Mouse (Mus musculus) olfactory bulb, adult 2 months (tissue): ENCODE results near the gene Slc35f6.

Experiments
- CTCF ChIP-seq: fragments of 200-500 bp; IDR thresholded peaks from 2 replicates; pipeline ENCODE4 v1.5.1; 2012; ENCODE audit warnings: low read depth, mild to moderate bottlenecking, low read length, moderate library complexity; ENCODE audit not compliant: insufficient read depth
- POLR2A ChIP-seq: fragments of 200-500 bp; IDR thresholded peaks from 2 replicates; pipeline ENCODE4 v1.6.1; 2012; ENCODE audit warnings: mild to moderate bottlenecking, low read depth, low read length, moderate library complexity; ENCODE audit not compliant: insufficient read depth

DNA sequence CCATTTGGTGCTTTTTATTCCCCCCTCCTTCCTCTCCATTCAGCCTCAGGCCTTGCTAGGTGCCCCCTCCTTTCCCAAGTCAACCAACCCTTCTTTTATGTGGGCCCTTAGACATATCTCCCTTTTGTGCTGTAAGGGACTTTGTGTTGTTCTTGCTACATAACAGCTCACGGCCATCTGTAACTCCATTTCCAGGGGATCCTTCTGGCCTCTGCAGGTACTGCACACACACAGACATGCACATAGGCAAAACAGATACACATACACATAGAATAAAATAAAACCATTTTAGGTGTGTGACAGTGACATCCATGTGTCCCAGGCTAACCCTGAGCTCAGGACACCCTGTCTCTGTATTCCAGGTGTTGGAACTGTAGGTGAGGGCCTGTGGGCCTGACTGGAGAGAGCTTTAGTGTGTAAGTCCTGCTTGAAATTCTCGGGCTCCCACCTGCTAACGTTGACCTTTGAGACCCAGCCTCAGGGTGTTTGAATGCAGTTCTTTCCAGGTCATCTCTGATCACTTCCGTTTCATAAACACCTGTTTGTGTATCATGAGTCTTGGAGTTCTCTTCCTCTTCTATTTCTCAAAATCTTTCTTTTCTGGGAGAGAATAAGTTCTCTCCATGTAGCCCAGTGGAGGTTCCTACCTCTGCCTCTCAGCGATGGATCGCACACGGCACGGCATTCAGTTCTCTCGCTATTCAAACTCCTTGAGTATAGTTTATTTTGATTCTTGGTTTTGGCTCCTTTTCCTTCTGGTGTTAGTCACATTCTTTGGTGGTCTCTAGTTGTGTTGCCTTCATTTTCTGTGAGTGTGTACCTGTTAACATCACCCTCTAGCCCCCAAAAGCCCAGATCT lies 21.1 kb downstream of the Slc35f6 start:
- no peak for TF ChIP-seq POLR2A
- no peak for TF ChIP-seq CTCF
